Mouse (Mus musculus) megakaryocyte, embryonic 14.5 days (primary cell): ENCODE results near the gene Pet2. TPM values are rescaled to one million over a fixed set of nuclear protein-coding genes. Genes with fewer than 3 reads are reported as not detected.

Experiments
- H3K27me3 ChIP-seq: replicated peaks from 2 replicates; pipeline ENCODE3; 2012; ENCODE audit warnings: inconsistent platforms
- H3K36me3 ChIP-seq: replicated peaks from 2 replicates; pipeline ENCODE3; 2012; ENCODE audit warnings: low read length, inconsistent platforms, mixed read lengths
- H3K4me1 ChIP-seq: 2 replicates; pipeline ENCODE4 v1.6.1; 2012; ENCODE audit warnings: inconsistent platforms
- H3K4me3 ChIP-seq: replicated peaks from 2 replicates; pipeline ENCODE3; 2012; ENCODE audit warnings: moderate library complexity, mild to moderate bottlenecking, inconsistent platforms
- H3K9me3 ChIP-seq: 2 replicates; pipeline ENCODE4 v1.6.1; 2012; ENCODE audit warnings: inconsistent platforms
- FLI1 ChIP-seq: IDR thresholded peaks from 2 replicates; pipeline ENCODE4 v1.6.1; 2012; ENCODE audit warnings: low read length, inconsistent platforms, mixed read lengths
- polyA plus RNA-seq: library from polyadenylated mRNA; stranded (reverse); fragments of >175 nt; gene quantifications from 2 replicates; pipeline ENCODE4 v1.2.3, GENCODE M21; 2012; ENCODE audit warnings: low replicate concordance; ENCODE audit not compliant: insufficient read depth

Gene Pet2
- polyA plus RNA-seq: not detected in 2 replicates

DNA sequence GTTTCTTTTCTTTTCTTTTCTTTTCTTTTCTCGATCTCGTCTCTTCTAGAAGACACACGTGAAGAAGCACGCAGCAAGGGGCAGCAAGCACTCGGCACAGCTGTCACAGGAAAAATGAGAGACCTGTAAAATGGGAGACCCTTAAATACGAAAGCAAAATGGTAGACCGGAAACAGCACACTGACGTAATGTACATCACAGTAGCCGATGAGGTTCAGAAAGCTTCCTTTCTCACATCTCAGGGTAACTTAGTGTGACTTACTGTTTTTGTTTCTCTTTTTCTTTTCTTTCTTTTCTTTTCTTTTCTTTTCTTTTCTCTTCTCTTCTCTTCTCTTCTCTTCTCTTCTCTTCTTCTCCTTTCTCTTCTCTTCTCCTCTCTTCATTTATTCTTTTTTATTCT is at the start of gene Pet2:
Gene Pet2 (minus strand): TSS at position 101 of the 400 bp plus-strand sequence.
- H3K4me1 ChIP-seq: no peaks in the 10 kb centered on the region
- no peak for TF ChIP-seq FLI1
- no peaks in the 10 kb centered on the region for H3K36me3 ChIP-seq

More for the DNA sequence above, at the start of gene Pet2:
- Histone ChIP-seq H3K9me3 (no peaks in the 10 kb centered on the region), H3K27me3 (no peaks in the 10 kb centered on the region), H3K4me3 (no peak within 1 kb of the TSS)
